Mouse (Mus musculus) stomach, embryonic 16.5 days (tissue): ENCODE data around the gene Hspb2. TPM values are rescaled to one million over a fixed set of nuclear protein-coding genes. Genes with fewer than 3 reads are reported as not detected.

ENCODE experiments used
- ATAC-seq: fragments of 200-750 bp; cut with Nextera tagmentation; 2 replicates; pipeline ENCODE4 v1.8.0; 2017; ENCODE audit warnings: moderate number of reproducible peaks, moderate TSS enrichment; ENCODE audit not compliant: insufficient read depth, low FRiP score
- H3K27ac ChIP-seq: fragments of 300-500 bp; sonication (generic); 2 replicates; pipeline ENCODE4 v1.5.1; 2014; ENCODE audit warnings: low read length
- H3K27me3 ChIP-seq: fragments of 300-500 bp; sonication (generic); 2 replicates; pipeline ENCODE4 v1.6.1; 2014; ENCODE audit warnings: low read length, control low read depth, mixed read lengths; ENCODE audit not compliant: control insufficient read depth, insufficient read depth
- H3K36me3 ChIP-seq: fragments of 300-500 bp; sonication (generic); 2 replicates; pipeline ENCODE4 v1.6.1; 2014; ENCODE audit warnings: low read length; ENCODE audit not compliant: control insufficient read depth, insufficient read depth
- H3K4me1 ChIP-seq: fragments of 300-500 bp; sonication (generic); 2 replicates; pipeline ENCODE4 v1.6.1; 2014; ENCODE audit warnings: low read length, control low read depth, mixed read lengths; ENCODE audit not compliant: control insufficient read depth, insufficient read depth
- H3K4me2 ChIP-seq: fragments of 300-500 bp; sonication (generic); 2 replicates; pipeline ENCODE4 v1.6.1; 2014; ENCODE audit warnings: low read depth, low read length, mixed read lengths
- H3K4me3 ChIP-seq: fragments of 300-500 bp; sonication (generic); replicated peaks from 2 replicates; pipeline ENCODE4 v1.5.1; 2014; ENCODE audit warnings: mild to moderate bottlenecking, low read length
- H3K9ac ChIP-seq: fragments of 300-500 bp; sonication (generic); 2 replicates; pipeline ENCODE4 v1.6.1; 2014; ENCODE audit warnings: low read length
- H3K9me3 ChIP-seq: fragments of 300-500 bp; sonication (generic); replicated peaks from 2 replicates; pipeline ENCODE4 v1.6.1; 2016; ENCODE audit warnings: low read length, control low read depth; ENCODE audit not compliant: control insufficient read depth
- WGBS: fragments of 180-500 bp; shearing (Covaris S2); extraction: QIAGEN DNeasy Blood & Tissue Kit; methylation state at CpG from one replicate; pipeline ENCODE4 v1.1.7; 2014; 5-methylcytosine and 5-hydroxymethylcytosine counted together
- polyA plus RNA-seq: library from polyadenylated mRNA; unstranded; fragments of >200 nt; fragmentation: Nextera tagmentation; extraction: Ambion mirVana; gene quantifications from 2 replicates; pipeline ENCODE4 v1.2.1, GENCODE M21; 2015

Hspb2 gene
- polyA plus RNA-seq, 1 experiment from 2014 or later, result 27.1 TPM

DNA sequence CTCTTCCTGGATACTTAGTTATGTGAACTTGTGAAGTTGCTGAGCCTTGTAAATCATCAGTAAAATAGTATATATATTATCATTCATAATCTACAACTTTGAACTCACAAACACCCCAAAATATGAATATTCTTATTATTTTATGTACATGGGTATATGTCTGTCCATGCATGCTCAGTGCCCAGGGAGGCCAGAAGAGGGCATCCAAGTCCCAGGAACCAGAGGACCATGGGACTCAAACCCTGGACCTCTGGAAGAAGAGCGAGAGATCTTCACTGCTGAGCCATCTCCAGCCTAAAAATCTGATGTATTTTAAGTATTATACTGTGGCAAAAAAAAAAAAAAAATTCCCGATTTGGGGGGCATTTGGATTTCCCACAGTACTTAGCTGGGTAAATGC, 43.0 kb downstream of the Hspb2 start:
- ATAC-seq, result no peak
- H3K9me3 ChIP-seq, result no peaks in the 10 kb centered on the region
- no peaks in the 10 kb centered on the region for H3K4me1 ChIP-seq
- H3K9ac ChIP-seq, result no peak overlapping the region
- H3K27ac ChIP-seq, result no peak overlapping the region
- H3K36me3 ChIP-seq, result no peaks in the 10 kb centered on the region
- WGBS, result 40% methylated on average over 2 of the region's 2 CpGs
- no peaks in the 10 kb centered on the region for H3K27me3 ChIP-seq
- H3K4me3 ChIP-seq, result no peak overlapping the region
- no peak overlapping the region for H3K4me2 ChIP-seq

DNA sequence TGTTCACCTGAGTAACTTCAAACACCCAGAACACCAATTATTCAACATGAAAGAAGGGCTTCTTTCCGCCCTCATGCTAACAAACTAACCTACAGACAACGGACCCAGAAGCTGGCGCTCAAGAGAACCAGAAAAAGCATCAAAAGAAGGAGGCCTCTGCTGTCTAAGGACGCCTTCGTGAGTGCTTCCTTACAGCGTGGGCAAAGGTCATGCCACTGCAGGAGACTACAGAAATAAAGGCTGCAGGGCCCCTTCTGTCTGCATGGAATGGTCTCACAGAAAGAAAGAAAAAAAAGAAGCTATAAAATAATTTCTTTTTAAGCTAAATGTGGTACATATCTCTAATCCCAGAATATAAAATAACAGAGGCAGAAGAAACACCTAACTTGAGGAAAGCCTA, 47.2 kb downstream of the Hspb2 start:
- Histone ChIP-seq H3K27me3 (no peaks in the 10 kb centered on the region), H3K4me1 (0 out of 2 replicates have a peak, but pooled peaks cover 5% of the 10 kb centered on the region), H3K9me3 (no peaks in the 10 kb centered on the region), H3K36me3 (no peaks in the 10 kb centered on the region), H3K4me3 (no peak overlapping the region), H3K9ac (no peak overlapping the region), H3K4me2 (no peak overlapping the region), H3K27ac (no peak overlapping the region)
- 58% methylated on average over 6 of the region's 6 CpGs for WGBS
- ATAC-seq, result no peak

Other genes starting within 250 kb of the Hspb2 start
- gene Pts, start 223.6 kb downstream of the Hspb2 start, polyA plus RNA-seq, result 85.1 and 91.8 TPM in 2 replicates
- gene Il18, start 197.5 kb downstream of the Hspb2 start, polyA plus RNA-seq, result 21.1 and 24.3 TPM in 2 replicates
- gene Bco2, start 197.2 kb downstream of the Hspb2 start, polyA plus RNA-seq, result 2.0 and 2.2 TPM in 2 replicates
- gene Tex12, start 191.0 kb downstream of the Hspb2 start, polyA plus RNA-seq, result 0.13 TPM in 1 of 2 replicates, not detected in the other
- 380 and 381 TPM in 2 replicates for gene Sdhd, start 148.5 kb downstream of the Hspb2 start, polyA plus RNA-seq
- gene Timm8b, start 148.4 kb downstream of the Hspb2 start, polyA plus RNA-seq, result 204 and 234 TPM in 2 replicates
- 3.7 and 3.9 TPM in 2 replicates for gene Pih1d2, start 135.0 kb downstream of the Hspb2 start, polyA plus RNA-seq
- 15.5 and 18.2 TPM in 2 replicates for gene Nkapd1, start 134.9 kb downstream of the Hspb2 start, polyA plus RNA-seq
- 40.5 and 49.8 TPM in 2 replicates for gene Dlat, start 92.6 kb downstream of the Hspb2 start, polyA plus RNA-seq
- 8.7 and 9.7 TPM in 2 replicates for gene Dixdc1, start 12.8 kb downstream of the Hspb2 start, polyA plus RNA-seq
- gene 2310030G06Rik, start 5.8 kb downstream of the Hspb2 start, polyA plus RNA-seq, result 13.6 and 14.2 TPM in 2 replicates
- gene Cryab, start 1.0 kb downstream of the Hspb2 start, polyA plus RNA-seq, result 104 and 143 TPM in 2 replicates
- 11.1 and 11.7 TPM in 2 replicates for gene Fdxacb1, start 15.9 kb upstream of the Hspb2 start, polyA plus RNA-seq
- 36.7 and 40.5 TPM in 2 replicates for gene Alg9, start 22.7 kb upstream of the Hspb2 start, polyA plus RNA-seq
- 28.5 and 31.1 TPM in 2 replicates for gene 1110032A03Rik, start 23.2 kb upstream of the Hspb2 start, polyA plus RNA-seq
- 79.3 and 87.5 TPM in 2 replicates for gene Ppp2r1b, start 92.9 kb upstream of the Hspb2 start, polyA plus RNA-seq